Mouse (Mus musculus): ENCODE data around the gene Xylb.

DNA sequence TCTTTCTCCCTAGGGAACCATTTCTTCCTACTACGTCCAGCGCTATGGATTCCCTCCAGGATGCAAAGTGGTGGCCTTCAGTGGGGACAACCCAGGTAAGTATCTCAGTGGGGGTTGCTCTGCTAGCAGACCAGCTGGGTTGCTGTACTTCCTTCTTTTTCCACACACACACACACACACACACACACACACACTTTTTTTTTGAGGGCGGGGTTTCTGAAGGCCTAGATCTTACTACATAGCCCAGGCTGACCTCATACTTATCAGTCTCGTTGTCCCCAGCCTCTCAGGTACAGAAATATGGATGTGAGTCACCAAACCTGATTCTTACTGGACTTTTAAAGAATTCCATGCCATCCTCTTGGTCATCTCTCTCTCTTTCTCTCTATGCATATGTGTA, 21.1 kb downstream of the Xylb start:
- TF ChIP-seq GATA1 (IDR thresholded peaks at IDR 0.05; ENCODE audit: borderline replicate concordance, low read length) (no peak), FLI1 (IDR thresholded peaks at IDR 0.05; ENCODE audit: low read length) (no peak)
